Mouse (Mus musculus) E14TG2a.4 (cell line): ENCODE data around the gene Parpbp.

Source experiments
- CTCF ChIP-seq: conservative IDR thresholded peaks from 2 replicates; pipeline ENCODE4 v1.5.1; 2014; ENCODE audit warnings: low read length
- NANOG ChIP-seq: IDR thresholded peaks from 2 replicates; pipeline ENCODE4 v1.6.1; 2014; ENCODE audit warnings: borderline replicate concordance, low read length, mixed read lengths

DNA sequence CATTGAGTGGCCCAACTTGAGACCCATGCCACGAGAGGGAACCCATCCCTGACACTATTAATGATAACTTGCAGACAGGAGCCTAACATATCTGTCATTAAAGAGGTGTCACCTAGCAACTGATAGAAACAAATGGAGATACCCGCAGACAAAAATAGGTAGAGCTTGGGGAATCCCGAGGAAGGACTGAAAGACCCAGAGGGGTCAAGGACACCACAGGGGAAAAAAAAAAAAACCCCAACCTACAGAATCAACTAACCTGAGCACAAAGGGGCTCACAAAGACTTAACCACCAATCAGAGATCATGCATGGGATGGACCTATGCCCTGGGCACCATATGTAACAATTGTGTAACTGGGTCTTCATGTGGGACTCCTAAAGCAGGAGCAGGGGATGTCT is 79.4 kb downstream of the Parpbp start:
- TF ChIP-seq CTCF (no peak), NANOG (no peak)
